Mouse (Mus musculus) forebrain, embryonic 14.5 days (tissue): Measurements from ENCODE around the gene Slc35e3. TPM values are rescaled to one million over a fixed set of nuclear protein-coding genes. Genes with fewer than 3 reads are reported as not detected.
A peak's percentile ranks its signal among the peaks of the same experiment; 100 is the strongest.
"Not testable (repeated sequence)": the region's sequence is repeated elsewhere in the genome, so short reads cannot be mapped to it uniquely, and the experiment has no call there.

Experiments used
- ATAC-seq: fragments of 200-750 bp; cut with Nextera tagmentation; 2 replicates; pipeline ENCODE4 v1.8.0; 2017; ENCODE audit warnings: mild to moderate bottlenecking, moderate library complexity
- DNase-seq: peaks from one replicate; pipeline ENCODE4 v3.0.0-alpha.2; 2015; ENCODE audit warnings: low spot score
- H3K27ac ChIP-seq: fragments of 300-500 bp; sonication (generic); 2 replicates; pipeline ENCODE4 v1.5.1; 2014; ENCODE audit warnings: low read depth, mild to moderate bottlenecking, control low read depth, low read length, moderate library complexity
- H3K27me3 ChIP-seq: fragments of 300-500 bp; sonication (generic); replicated peaks from 2 replicates; pipeline ENCODE4 v1.6.1; 2014; ENCODE audit warnings: low read length, control low read depth, mixed read lengths; ENCODE audit not compliant: control insufficient read depth, insufficient read depth
- H3K36me3 ChIP-seq: fragments of 300-500 bp; sonication (generic); 2 replicates; pipeline ENCODE4 v1.6.1; 2014; ENCODE audit warnings: low read length, control low read depth; ENCODE audit not compliant: control insufficient read depth, insufficient read depth
- H3K4me1 ChIP-seq: fragments of 300-500 bp; sonication (generic); 2 replicates; pipeline ENCODE4 v1.6.1; 2014; ENCODE audit warnings: antibody characterized with exemption, low read length, control low read depth; ENCODE audit not compliant: control insufficient read depth, insufficient read depth
- H3K4me2 ChIP-seq: fragments of 300-500 bp; sonication (generic); 2 replicates; pipeline ENCODE4 v1.6.1; 2014; ENCODE audit warnings: mild to moderate bottlenecking, control low read depth, low read length
- H3K4me3 ChIP-seq: fragments of 300-500 bp; sonication (generic); 2 replicates; pipeline ENCODE4 v1.5.1; 2014; ENCODE audit warnings: low read depth, low read length, control low read depth
- H3K9ac ChIP-seq: fragments of 300-500 bp; sonication (generic); 2 replicates; pipeline ENCODE4 v1.6.1; 2014; ENCODE audit warnings: mild to moderate bottlenecking, low read length, control low read depth, moderate library complexity
- H3K9me3 ChIP-seq: fragments of 300-500 bp; sonication (generic); replicated peaks from 2 replicates; pipeline ENCODE4 v1.6.1; 2016; ENCODE audit warnings: low read length, control low read depth, mixed read lengths; ENCODE audit not compliant: control insufficient read depth
- WGBS: fragments of 180-500 bp; shearing (Covaris S2); extraction: QIAGEN DNeasy Blood & Tissue Kit; methylation state at CpG from one replicate; pipeline ENCODE4 v1.1.7; 2014; 5-methylcytosine and 5-hydroxymethylcytosine counted together
- polyA plus RNA-seq: library from polyadenylated mRNA; unstranded; fragments of >200 nt; fragmentation: Nextera tagmentation; extraction: Ambion mirVana; gene quantifications from 2 replicates; pipeline ENCODE4 v1.2.1, GENCODE M21; 2014

Gene Slc35e3
- polyA plus RNA-seq, 1 experiment from 2014 or later = 17.7 TPM

- H3K9me3 ChIP-seq = no peaks in the 10 kb centered on the region
- no peak overlapping the region for H3K4me2 ChIP-seq
- H3K27ac ChIP-seq = no peak overlapping the region
- no peaks in the 10 kb centered on the region for H3K27me3 ChIP-seq
- H3K36me3 ChIP-seq = peaks cover 40% of the 10 kb centered on the region
- 91% methylated on average over 10 of the region's 10 CpGs for WGBS
- no peak overlapping the region for H3K4me3 ChIP-seq
- no peak for ATAC-seq
- H3K4me1 ChIP-seq = peaks cover 17% of the 10 kb centered on the region
- H3K9ac ChIP-seq = no peak overlapping the region
- DNase-seq = no peak
These were observed 2.3 kb upstream of the Slc35e3 start for GRCm38 (mm10) chr10:117748276-117749049.

GRCm38 (mm10) chr10:117747711-117748110 is 1.5 kb upstream of the Slc35e3 start:
- DNase-seq (no peak), ATAC-seq (no peak)
- H3K9ac ChIP-seq = no peak overlapping the region
- no peak overlapping the region for H3K4me2 ChIP-seq
- no peak overlapping the region for H3K27ac ChIP-seq
- H3K4me3 ChIP-seq = no peak overlapping the region
- peaks cover 17% of the 10 kb centered on the region for H3K4me1 ChIP-seq
- H3K36me3 ChIP-seq = peaks cover 36% of the 10 kb centered on the region
- H3K9me3 ChIP-seq = no peaks in the 10 kb centered on the region
- 91% methylated on average over 7 of the region's 7 CpGs for WGBS
- no peaks in the 10 kb centered on the region for H3K27me3 ChIP-seq

- ATAC-seq = peak; percentile 49
- peak overlapping the region; percentile 79 for H3K4me2 ChIP-seq
- H3K36me3 ChIP-seq = peaks cover 36% of the 10 kb centered on the region
- peak overlapping the region; percentile 56 for H3K4me3 ChIP-seq
- peak overlapping the region; percentile 77 for H3K9ac ChIP-seq
- 2% methylated on average over 16 of the region's 46 CpGs for WGBS
- peaks cover 17% of the 10 kb centered on the region for H3K4me1 ChIP-seq
- not testable (repeated sequence) for H3K27me3 ChIP-seq, H3K27ac ChIP-seq, H3K9me3 ChIP-seq
- peak; percentile 12 for DNase-seq
These were observed 432 bp downstream of the Slc35e3 start for GRCm38 (mm10) chr10:117745570-117746296.

- H3K4me1 ChIP-seq = peaks cover 17% of the 10 kb centered on the region
- peak overlapping the region; percentile 79; the same call in 1 of the 2 replicates for H3K4me2 ChIP-seq
- WGBS = 78% methylated on average over 4 of the region's 4 CpGs
- H3K4me3 ChIP-seq = no peak overlapping the region
- no peaks in the 10 kb centered on the region for H3K27me3 ChIP-seq
- H3K36me3 ChIP-seq = peaks cover 41% of the 10 kb centered on the region
- ATAC-seq = no peak
- no peak overlapping the region for H3K27ac ChIP-seq
- no peaks in the 10 kb centered on the region for H3K9me3 ChIP-seq
- no peak for DNase-seq
- no peak overlapping the region for H3K9ac ChIP-seq
These were observed 2.2 kb downstream of the Slc35e3 start for GRCm38 (mm10) chr10:117743917-117744316.

GRCm38 (mm10) chr10:117743182-117743581 is 3.0 kb downstream of the Slc35e3 start:
- H3K9ac ChIP-seq = no peak overlapping the region
- no peak overlapping the region for H3K4me2 ChIP-seq
- no peaks in the 10 kb centered on the region for H3K27me3 ChIP-seq
- no peak for ATAC-seq
- peaks cover 45% of the 10 kb centered on the region for H3K36me3 ChIP-seq
- no peak overlapping the region for H3K27ac ChIP-seq
- H3K4me3 ChIP-seq = no peak overlapping the region
- H3K4me1 ChIP-seq = peaks cover 17% of the 10 kb centered on the region
- 90% methylated on average over 2 of the region's 2 CpGs for WGBS
- H3K9me3 ChIP-seq = no peaks in the 10 kb centered on the region
- no peak for DNase-seq

GRCm38 (mm10) chr10:117742618-117743017 is 3.5 kb downstream of the Slc35e3 start:
- peaks cover 46% of the 10 kb centered on the region for H3K36me3 ChIP-seq
- H3K4me3 ChIP-seq = no peak overlapping the region
- H3K4me1 ChIP-seq = peaks cover 17% of the 10 kb centered on the region
- no peak overlapping the region for H3K4me2 ChIP-seq
- H3K9ac ChIP-seq = no peak overlapping the region
- H3K27me3 ChIP-seq = no peaks in the 10 kb centered on the region
- WGBS = 88% methylated on average over 4 of the region's 4 CpGs
- no peak for ATAC-seq
- no peak for DNase-seq
- no peak overlapping the region for H3K27ac ChIP-seq
- H3K9me3 ChIP-seq = no peaks in the 10 kb centered on the region

GRCm38 (mm10) chr10:117741698-117742475 is 4.3 kb downstream of the Slc35e3 start:
- Histone ChIP-seq H3K4me3 (no peak overlapping the region), H3K36me3 (peaks cover 53% of the 10 kb centered on the region), H3K9me3 (no peaks in the 10 kb centered on the region), H3K4me2 (no peak overlapping the region), H3K9ac (no peak overlapping the region), H3K27me3 (no peaks in the 10 kb centered on the region), H3K4me1 (peaks cover 17% of the 10 kb centered on the region), H3K27ac (no peak overlapping the region)
- ATAC-seq (no peak), DNase-seq (no peak)
- WGBS = 89% methylated on average over 15 of the region's 15 CpGs

GRCm38 (mm10) chr10:117740921-117741320 is 5.2 kb downstream of the Slc35e3 start:
- WGBS = 90% methylated on average over 9 of the region's 9 CpGs
- peaks cover 61% of the 10 kb centered on the region for H3K36me3 ChIP-seq
- no peaks in the 10 kb centered on the region for H3K9me3 ChIP-seq
- no peak overlapping the region for H3K27ac ChIP-seq
- H3K9ac ChIP-seq = no peak overlapping the region
- peaks cover 17% of the 10 kb centered on the region for H3K4me1 ChIP-seq
- H3K4me3 ChIP-seq = no peak overlapping the region
- no peaks in the 10 kb centered on the region for H3K27me3 ChIP-seq
- no peak overlapping the region for H3K4me2 ChIP-seq
- DNase-seq (no peak), ATAC-seq (no peak)
